Mouse (Mus musculus): ENCODE measurements at regions not wholly inside any gene's neighbourhood (a gene's known extent, or its start where the extent isn't known, plus 50 kb on each side); places are given as distances from the start of the nearest gene placed in this dataset.

- no peak for DNase-seq
Observed at GRCm38 (mm10) chr1:128950512-128950911, 322.6 kb upstream of the Thsd7b start.

DNA sequence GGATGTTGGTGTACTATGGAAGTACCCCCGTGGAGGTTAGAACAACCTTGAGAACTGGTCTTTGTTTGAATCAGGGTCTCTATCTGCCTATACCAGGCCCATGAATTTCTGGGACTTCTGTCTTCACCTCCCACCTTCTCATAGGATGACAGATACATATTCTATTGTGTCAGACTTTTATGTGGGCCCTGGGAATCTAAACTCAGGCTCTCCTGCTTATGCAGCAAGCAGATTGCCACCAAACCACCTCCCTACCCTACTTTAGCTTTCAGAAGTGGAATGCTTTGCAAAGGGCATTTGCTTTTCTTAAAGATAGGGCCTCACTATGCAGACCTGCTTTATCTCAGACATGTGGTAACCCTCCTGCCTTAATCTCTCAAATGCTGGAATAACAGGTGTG, 322.7 kb upstream of the Cxcr4 start:
- no peak for DNase-seq

GRCm38 (mm10) chr1:128912532-128912931, 320.4 kb upstream of the Cxcr4 start:
- no peak for DNase-seq

DNA sequence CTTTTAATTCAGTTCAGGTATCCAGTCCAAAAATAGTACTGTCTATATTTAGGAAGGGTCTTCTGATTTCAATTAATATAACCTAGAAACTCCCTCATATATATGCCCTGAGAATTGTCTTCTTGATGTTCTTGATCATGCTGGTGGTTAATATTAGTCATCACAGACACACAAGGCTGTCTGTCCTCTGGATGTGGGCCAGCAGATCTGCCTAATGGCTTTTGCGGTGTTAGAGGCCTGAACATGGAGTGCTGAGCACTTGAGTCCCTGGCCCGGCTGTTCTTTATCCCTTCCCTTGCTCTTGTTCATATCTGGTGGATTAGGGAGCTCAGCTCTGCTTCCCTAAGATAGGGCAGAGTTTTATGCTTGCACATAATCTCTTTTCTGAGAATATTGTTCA, 315.5 kb upstream of the Cxcr4 start:
- DNase-seq, result no peak

DNA sequence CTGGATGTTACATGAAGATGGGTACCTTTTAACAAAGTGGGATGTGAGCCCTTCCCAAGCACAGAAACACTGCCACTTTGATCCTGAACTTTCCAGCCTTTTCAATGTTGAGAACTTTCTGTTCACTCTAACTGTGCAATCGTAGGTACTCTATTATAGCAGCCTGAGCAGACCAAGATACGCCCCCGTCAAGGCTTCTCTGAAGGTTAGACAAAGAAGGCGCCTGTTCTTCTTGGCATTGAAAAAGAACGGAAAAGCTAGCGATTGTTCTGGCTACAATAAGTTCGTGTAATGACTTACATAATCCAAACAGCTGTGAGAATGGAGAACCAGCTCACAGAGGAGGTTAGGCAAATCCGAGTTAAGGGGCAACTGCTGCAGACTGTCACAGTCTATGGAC, 305.9 kb upstream of the Cxcr4 start:
- no peak for DNase-seq

- DNase-seq, result no peak
Observed at GRCm38 (mm10) chr1:128894546-128894945, 302.5 kb upstream of the Cxcr4 start.

DNA sequence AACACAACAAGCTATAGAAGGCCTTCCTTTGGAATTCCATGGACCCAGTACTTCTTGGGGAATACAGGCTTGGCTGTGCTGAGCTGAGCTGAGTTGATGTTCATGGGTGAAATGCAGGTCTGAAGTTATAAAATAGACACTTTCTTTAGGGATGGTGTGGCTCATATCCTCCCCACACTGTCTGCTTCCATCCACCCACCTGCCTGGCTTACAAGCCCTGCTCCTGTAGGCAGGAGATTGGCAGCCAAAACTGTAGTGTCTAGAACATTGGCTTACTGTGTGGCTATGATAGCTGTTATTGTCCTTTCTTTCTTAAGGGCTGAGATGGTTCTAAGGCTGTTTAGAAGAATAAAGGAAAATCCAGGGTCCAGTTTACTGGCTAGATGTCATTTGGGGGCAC, 286.2 kb upstream of the Cxcr4 start:
- no peak for DNase-seq

DNA sequence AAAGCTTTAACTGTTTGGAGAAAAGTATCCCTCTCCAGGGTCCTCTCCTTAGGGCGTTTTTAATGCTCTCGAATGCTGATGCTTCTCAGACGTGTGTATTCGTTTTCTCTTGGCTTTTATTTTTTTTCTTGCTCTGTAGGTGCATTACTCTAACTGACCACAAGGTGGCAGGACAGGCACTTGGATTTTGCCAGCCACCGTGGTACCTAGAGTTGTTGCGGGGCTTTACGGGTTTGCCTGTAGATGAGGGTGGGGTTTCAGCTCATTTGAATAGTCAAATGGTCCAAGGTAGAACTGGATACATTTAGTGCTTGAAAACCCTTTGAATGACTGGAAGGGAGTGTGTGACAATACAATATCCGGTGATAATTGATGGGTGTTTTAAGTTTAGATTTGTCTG, 283.2 kb upstream of the Cxcr4 start:
- peak; percentile 17 to 55 for DNase-seq

DNA sequence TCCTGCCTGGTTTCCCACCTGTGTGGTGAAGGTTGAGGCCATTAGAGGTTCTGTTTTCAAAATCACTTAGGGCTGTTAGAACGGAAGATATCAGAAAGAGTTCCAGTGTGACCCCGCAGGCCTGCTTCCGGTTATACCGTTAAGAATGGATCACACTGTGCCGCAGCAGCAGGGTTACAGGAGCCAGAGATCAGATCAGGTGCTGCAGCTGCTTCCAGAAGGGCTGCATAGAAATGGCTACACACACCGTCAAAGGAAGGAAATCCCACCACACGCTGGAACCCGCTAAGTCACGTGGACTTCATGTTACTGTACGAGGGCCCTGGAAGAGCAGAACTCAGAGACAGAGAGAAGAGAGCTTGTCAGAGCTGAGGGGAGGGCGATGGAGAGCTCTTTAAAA, 282.1 kb upstream of the Cxcr4 start:
- no peak for DNase-seq

DNA sequence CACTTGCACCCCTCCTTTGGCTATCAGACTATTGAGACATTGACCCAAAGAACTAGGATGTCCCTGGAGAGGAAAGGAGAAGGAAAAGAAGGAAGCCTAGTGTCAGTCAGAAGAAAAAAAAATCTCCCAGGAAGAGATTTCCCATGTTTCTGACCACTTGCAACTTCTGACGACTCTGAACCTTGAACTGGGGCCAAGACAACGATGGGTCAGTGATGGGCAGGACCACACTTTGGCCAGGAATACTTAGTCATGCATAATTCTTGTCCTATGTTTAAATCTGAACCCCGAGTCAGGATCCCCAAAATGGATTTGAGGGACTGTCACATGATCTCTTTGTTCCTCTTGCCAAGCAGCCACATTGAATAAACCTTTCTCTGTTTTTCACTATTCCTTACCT, 276.7 kb upstream of the Cxcr4 start:
- DNase-seq, result no peak

DNA sequence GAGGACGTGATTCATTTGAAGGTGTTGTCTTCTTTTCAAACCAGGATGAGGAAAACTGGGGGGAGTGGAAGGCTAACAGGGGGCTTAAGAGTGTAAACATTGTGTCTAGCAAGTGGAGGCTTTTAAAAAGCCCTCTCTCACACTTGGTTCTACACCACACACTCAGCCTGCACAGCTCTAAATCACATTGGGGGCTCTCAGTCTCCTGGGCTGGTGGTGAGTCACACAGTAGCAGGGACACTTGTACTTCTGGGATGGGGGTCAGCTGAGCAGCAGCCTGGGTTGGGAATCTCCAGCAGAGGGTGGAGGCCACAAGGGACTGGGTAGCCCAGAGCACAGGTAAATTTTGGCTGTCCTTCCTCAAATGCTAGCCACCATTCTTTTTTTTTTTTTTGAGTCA, 268.4 kb upstream of the Cxcr4 start:
- no peak for DNase-seq

GRCm38 (mm10) chr1:128860094-128860493, 268.0 kb upstream of the Cxcr4 start:
- DNase-seq, result no peak

- DNase-seq, result no peak
Observed at GRCm38 (mm10) chr1:128858661-128859060, 266.6 kb upstream of the Cxcr4 start.

DNA sequence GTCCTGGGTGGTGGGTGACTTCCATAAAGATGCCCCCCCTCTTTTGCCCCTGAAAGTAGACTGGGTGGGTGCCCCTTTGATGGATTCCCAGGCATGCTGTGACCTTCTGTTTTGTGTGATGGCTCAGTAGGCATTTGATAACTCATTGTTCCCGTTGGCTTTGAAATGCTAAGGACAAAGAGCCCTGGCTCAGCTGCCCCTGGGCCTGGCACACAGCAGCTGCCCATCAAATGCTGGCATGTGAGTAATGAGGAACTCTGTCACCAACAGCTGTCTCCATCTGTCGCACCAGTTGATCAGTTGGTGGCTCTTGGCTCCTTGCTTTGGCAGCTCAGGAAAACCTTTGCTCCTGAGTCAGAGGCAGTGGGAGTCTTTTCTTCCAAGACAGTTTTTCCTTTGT, 264.8 kb upstream of the Cxcr4 start:
- no peak for DNase-seq

- no peak for DNase-seq
Observed at GRCm38 (mm10) chr1:128854649-128855048, 262.6 kb upstream of the Cxcr4 start.

DNA sequence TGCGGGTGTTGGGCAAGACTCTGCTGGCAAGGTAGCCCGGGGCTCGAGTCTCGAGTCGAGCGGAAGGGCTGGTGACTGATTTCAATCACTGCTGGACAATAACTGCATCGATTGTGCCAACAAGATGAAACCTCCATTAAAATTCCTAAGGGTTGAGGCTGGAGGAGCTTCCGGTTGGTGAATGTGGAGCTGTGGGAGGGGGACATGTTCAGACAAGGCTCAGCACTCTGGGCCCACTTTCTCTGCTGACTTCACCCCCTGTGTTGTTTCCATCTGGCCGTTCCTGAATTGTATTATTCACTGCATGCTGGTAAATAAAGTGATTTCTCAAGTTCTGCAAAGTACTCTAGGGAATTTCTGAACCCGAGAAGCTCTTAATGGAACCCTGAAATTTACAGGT, 261.2 kb upstream of the Cxcr4 start:
- no peak for DNase-seq

GRCm38 (mm10) chr1:128837361-128837760, 245.3 kb upstream of the Cxcr4 start:
- DNase-seq, result no peak

GRCm38 (mm10) chr1:128835510-128835909, 243.4 kb upstream of the Cxcr4 start:
- no peak for DNase-seq

DNA sequence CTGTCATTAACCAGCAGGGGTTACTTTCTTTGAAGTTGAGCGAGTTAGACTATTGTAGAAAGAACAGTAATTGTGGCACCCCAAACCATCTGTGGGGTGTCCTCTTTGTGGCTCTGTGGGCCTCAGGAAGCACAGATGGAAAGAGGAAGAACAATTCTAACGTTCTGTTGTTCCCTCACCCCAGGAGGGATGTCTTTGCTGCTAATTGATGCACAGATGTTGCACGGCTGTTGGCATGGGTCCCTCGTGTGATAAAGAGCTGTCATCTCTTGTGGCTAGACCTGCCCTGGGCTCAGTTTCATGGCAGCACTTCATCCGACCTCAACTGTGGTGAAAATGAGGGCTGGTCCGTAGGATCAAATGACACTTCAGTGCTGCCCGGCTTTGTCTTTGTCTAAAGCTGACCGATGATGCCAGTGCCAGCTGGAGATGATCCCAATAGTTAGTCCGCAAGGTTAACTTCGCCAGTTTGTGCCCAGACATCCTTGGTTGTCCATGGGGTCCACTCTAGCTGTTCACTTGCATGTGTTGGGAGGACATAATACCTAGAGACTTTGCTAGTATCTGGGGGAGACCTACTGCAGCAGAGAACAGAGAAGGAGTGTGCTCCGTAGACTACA, 241.1 kb upstream of the Cxcr4 start:
- no peak for DNase-seq

- DNase-seq, result peak; percentile 51 to 66
Observed at GRCm38 (mm10) chr1:128832201-128832883, 240.2 kb upstream of the Cxcr4 start.

GRCm38 (mm10) chr1:128830671-128831240, 238.7 kb upstream of the Cxcr4 start:
- DNase-seq, result no peak

DNA sequence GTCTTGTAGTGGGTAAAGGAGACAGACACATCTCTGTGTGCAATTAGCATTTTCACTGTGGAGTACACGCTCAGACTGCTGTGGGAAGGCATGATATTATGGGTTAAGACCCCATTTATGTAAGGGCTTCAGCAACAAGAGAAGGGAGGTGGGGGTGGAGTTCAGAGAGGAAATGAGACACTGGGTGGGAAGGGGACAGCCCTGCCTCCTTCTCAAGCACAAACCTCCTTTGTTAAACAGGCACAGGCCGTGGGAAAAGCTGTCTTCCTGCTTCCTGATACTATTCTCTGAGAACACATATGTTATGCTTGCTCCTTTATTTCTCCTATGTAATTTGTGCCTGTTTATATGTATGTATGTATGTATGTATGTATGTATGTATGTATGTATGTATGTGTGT, 237.4 kb upstream of the Cxcr4 start:
- DNase-seq, result no peak

DNA sequence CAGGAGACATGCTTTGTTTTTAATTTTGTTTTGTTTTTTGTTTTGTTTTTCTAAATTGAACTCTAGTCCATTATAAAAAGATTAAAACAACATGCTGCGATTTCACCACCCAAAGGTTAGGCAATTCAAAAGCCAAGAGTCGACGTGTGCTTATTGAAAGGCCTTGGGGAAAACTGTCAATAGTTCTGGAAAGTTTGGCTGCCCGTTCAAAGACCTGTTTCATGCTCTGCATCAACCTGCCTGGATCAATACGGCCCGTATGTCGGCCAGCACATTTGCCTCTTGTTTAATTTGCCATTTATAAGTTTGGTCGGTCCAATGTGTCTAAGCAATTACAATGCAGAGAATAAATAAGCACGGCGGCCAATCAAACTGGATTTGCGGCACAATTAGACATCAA, 234.3 kb upstream of the Cxcr4 start:
- no peak for DNase-seq

- no peak for DNase-seq
Observed at GRCm38 (mm10) chr1:128824916-128825683, 233.0 kb upstream of the Cxcr4 start.
